ENCODE assay signal across 7 mouse cellular contexts in genomic region chr5:124553607-124554006, GRCm38 (mm10). TPM values are rescaled to one million over a fixed set of nuclear protein-coding genes. Genes with fewer than 3 reads are reported as not detected.
A peak's percentile ranks its signal among the peaks of the same experiment; 100 is the strongest.
DNase-seq lines count a peak whose midpoint lies in the region; ATAC-seq and TF ChIP-seq lines count a peak whose summit lies in the region.

No protein-coding gene starts in this region.

- no peak for DNase-seq in neural tube, embryonic 11.5 days (ENCODE audit: low spot score)
- no peak for DNase-seq in neural tube, embryonic 10.5 days (ENCODE audit: extremely low spot score, low spot score)
- DNase-seq in liver, embryonic 14.5 days (ENCODE audit: low read depth in 3 of 3, low spot score in 3 of 3), result no peak
- no peak for DNase-seq in urinary bladder, postnatal 36 days (ENCODE audit: low spot score in 2 of 2)
- DNase-seq in gastrocnemius, postnatal 25 days, result no peak
- no peak for DNase-seq in adrenal gland, postnatal 36 days

- H3K9ac ChIP-seq in neural tube, embryonic 11.5 days (ENCODE audit: low read length), result no peak overlapping the region
- H3K9ac ChIP-seq in forebrain, embryonic 13.5 days, result peak overlapping the region; percentile 78; the same call in 1 of the 2 replicates
- peak overlapping the region; percentile 69 for H3K9ac ChIP-seq in liver, embryonic 14.5 days (replicated peaks)

- H3K4me2 ChIP-seq in neural tube, embryonic 11.5 days (ENCODE audit: low read depth), result peak overlapping the region; percentile 75
- peak overlapping the region; percentile 76 for H3K4me2 ChIP-seq in forebrain, embryonic 13.5 days
- peak overlapping the region; percentile 75 for H3K4me2 ChIP-seq in liver, embryonic 14.5 days (ENCODE audit: low read depth)

- 84% methylated on average over 6 of the region's 6 CpGs for WGBS in neural tube, embryonic 11.5 days
- 71% methylated on average over 6 of the region's 6 CpGs for WGBS in forebrain, embryonic 13.5 days
- WGBS in liver, embryonic 14.5 days (ENCODE audit: insufficient replicate concordance), result 62% methylated on average over 6 of the region's 6 CpGs

- H3K4me1 ChIP-seq in neural tube, embryonic 11.5 days (ENCODE audit: control insufficient read depth, insufficient read depth, low read length), result peaks cover 3% of the 10 kb centered on the region; the same call in 1 of the 2 replicates
- peaks cover 16% of the 10 kb centered on the region for H3K4me1 ChIP-seq in forebrain, embryonic 13.5 days
- H3K4me1 ChIP-seq in liver, embryonic 14.5 days (replicated peaks; ENCODE audit: control insufficient read depth in 2 of 2, insufficient read depth in 2 of 2, low read length in 1 of 2), result peaks cover 7 to 10% of the 10 kb centered on the region in 2 experiments; a peak in 3 of 4 replicates

- no peak for ATAC-seq in neural tube, embryonic 11.5 days (ENCODE audit: insufficient read depth, low FRiP score, low TSS enrichment)
- no peak for ATAC-seq in forebrain, embryonic 13.5 days
- ATAC-seq in liver, embryonic 14.5 days (ENCODE audit: insufficient read depth), result no peak

- H3K9me3 ChIP-seq in neural tube, embryonic 11.5 days (ENCODE audit: control insufficient read depth, low read length), result no peaks in the 10 kb centered on the region
- no peaks in the 10 kb centered on the region for H3K9me3 ChIP-seq in forebrain, embryonic 13.5 days (replicated peaks)
- no peaks in the 10 kb centered on the region for H3K9me3 ChIP-seq in liver, embryonic 14.5 days (ENCODE audit: control insufficient read depth, low read length)

- no peak overlapping the region for H3K27ac ChIP-seq in neural tube, embryonic 11.5 days (ENCODE audit: low read depth, low read length)
- H3K27ac ChIP-seq in forebrain, embryonic 13.5 days, result no peak overlapping the region
- H3K27ac ChIP-seq in liver, embryonic 14.5 days, result no peak overlapping the region

- H3K27me3 ChIP-seq in neural tube, embryonic 11.5 days (ENCODE audit: control insufficient read depth, insufficient read depth, low read length), result no peaks in the 10 kb centered on the region
- H3K27me3 ChIP-seq in forebrain, embryonic 13.5 days, result no peaks in the 10 kb centered on the region
- H3K27me3 ChIP-seq in liver, embryonic 14.5 days (ENCODE audit: control insufficient read depth, insufficient read depth, low read length), result no peaks in the 10 kb centered on the region

- no peak for TF ChIP-seq EP300 in liver, embryonic 14.5 days (IDR thresholded peaks at IDR 0.05; ENCODE audit: low read depth)

- peak overlapping the region; percentile 85 for H3K4me3 ChIP-seq in neural tube, embryonic 11.5 days (ENCODE audit: low read depth, low read length)
- H3K4me3 ChIP-seq in forebrain, embryonic 13.5 days, result peak overlapping the region; percentile 90
- H3K4me3 ChIP-seq in liver, embryonic 14.5 days (ENCODE audit: insufficient read depth in 1 of 2, low read depth in 2 of 2, low read length in 2 of 2), result peak overlapping the region; percentile 72 to 91

- H3K36me3 ChIP-seq in neural tube, embryonic 11.5 days (ENCODE audit: control insufficient read depth, insufficient read depth, low read length), result peaks cover 14% of the 10 kb centered on the region
- peaks cover 45% of the 10 kb centered on the region for H3K36me3 ChIP-seq in forebrain, embryonic 13.5 days (ENCODE audit: poor library complexity, severe bottlenecking)
- H3K36me3 ChIP-seq in liver, embryonic 14.5 days (replicated peaks; ENCODE audit: control insufficient read depth, insufficient read depth, low read depth), result peaks cover 20% of the 10 kb centered on the region

- TF ChIP-seq CTCF in liver, embryonic 14.5 days (IDR thresholded peaks at IDR 0.05; ENCODE audit: low read depth), result no peak

RNA-seq across cellular contexts. Expression of gene Ddx55, which starts 0.9 kb away (rescaled TPM):
- 14.6 and 18.4 TPM in 2 replicates for polyA plus RNA-seq in neural tube, embryonic 11.5 days (2014; fragmentation: Nextera tagmentation; extraction: Ambion mirVana)
- 23.3 and 25.5 TPM in 2 replicates for polyA plus RNA-seq in forebrain, embryonic 13.5 days (2015; fragmentation: Nextera tagmentation; extraction: Ambion mirVana)
- 5.2 and 7.1 TPM in 2 replicates for polyA plus RNA-seq in liver, embryonic 14.5 days (2012; rRNA removed)
- 4.7 and 5.4 TPM in 2 replicates for polyA plus RNA-seq in liver, embryonic 14.5 days (2014; fragmentation: Nextera tagmentation; extraction: Ambion mirVana)
- total RNA-seq in gastrocnemius, postnatal 25 days (2021), result 1 to 10 TPM; 4.3 to 4.8 TPM
- total RNA-seq in adrenal gland, postnatal 36 days (2021), result 10 to 100 TPM; 11.8 to 13.2 TPM

RNA-seq across cellular contexts. Expression of gene Tmed2, which starts 13.1 kb away (rescaled TPM):
- polyA plus RNA-seq in neural tube, embryonic 11.5 days (2014; fragmentation: Nextera tagmentation; extraction: Ambion mirVana), result 480 and 486 TPM in 2 replicates
- 378 and 389 TPM in 2 replicates for polyA plus RNA-seq in forebrain, embryonic 13.5 days (2015; fragmentation: Nextera tagmentation; extraction: Ambion mirVana)
- 76.9 and 99.9 TPM in 2 replicates for polyA plus RNA-seq in liver, embryonic 14.5 days (2012; rRNA removed)
- polyA plus RNA-seq in liver, embryonic 14.5 days (2014; fragmentation: Nextera tagmentation; extraction: Ambion mirVana), result 321 and 328 TPM in 2 replicates
- 100 to 1,000 TPM; 145 to 151 TPM for total RNA-seq in gastrocnemius, postnatal 25 days (2021)
- total RNA-seq in adrenal gland, postnatal 36 days (2021), result 100 to 1,000 TPM; 226 to 241 TPM

RNA-seq across cellular contexts. Expression of gene Rilpl1, which starts 22.4 kb away (rescaled TPM):
- polyA plus RNA-seq in neural tube, embryonic 11.5 days (2014; fragmentation: Nextera tagmentation; extraction: Ambion mirVana), result 21.3 and 23.2 TPM in 2 replicates
- polyA plus RNA-seq in forebrain, embryonic 13.5 days (2015; fragmentation: Nextera tagmentation; extraction: Ambion mirVana), result 10.4 and 10.6 TPM in 2 replicates
- 0.71 and 0.98 TPM in 2 replicates for polyA plus RNA-seq in liver, embryonic 14.5 days (2012; rRNA removed)
- polyA plus RNA-seq in liver, embryonic 14.5 days (2014; fragmentation: Nextera tagmentation; extraction: Ambion mirVana), result 1.4 and 2.1 TPM in 2 replicates
- total RNA-seq in gastrocnemius, postnatal 25 days (2021), result 100 to 1,000 TPM; 121 to 144 TPM
- total RNA-seq in adrenal gland, postnatal 36 days (2021), result 10 to 100 TPM; 16.2 to 17.4 TPM

RNA-seq across cellular contexts. Expression of gene Eif2b1, which starts 25.3 kb away (rescaled TPM):
- polyA plus RNA-seq in neural tube, embryonic 11.5 days (2014; fragmentation: Nextera tagmentation; extraction: Ambion mirVana), result 81.0 and 94.5 TPM in 2 replicates
- 72.8 and 74.4 TPM in 2 replicates for polyA plus RNA-seq in forebrain, embryonic 13.5 days (2015; fragmentation: Nextera tagmentation; extraction: Ambion mirVana)
- 19.7 and 25.7 TPM in 2 replicates for polyA plus RNA-seq in liver, embryonic 14.5 days (2012; rRNA removed)
- polyA plus RNA-seq in liver, embryonic 14.5 days (2014; fragmentation: Nextera tagmentation; extraction: Ambion mirVana), result 50.5 and 52.2 TPM in 2 replicates
- 10 to 100 TPM; 35.2 to 39.1 TPM for total RNA-seq in gastrocnemius, postnatal 25 days (2021)
- 10 to 100 TPM; 43.6 to 55.3 TPM for total RNA-seq in adrenal gland, postnatal 36 days (2021)

RNA-seq across cellular contexts. Expression of gene Gtf2h3, which starts 25.3 kb away (rescaled TPM):
- 73.3 and 83.0 TPM in 2 replicates for polyA plus RNA-seq in neural tube, embryonic 11.5 days (2014; fragmentation: Nextera tagmentation; extraction: Ambion mirVana)
- polyA plus RNA-seq in forebrain, embryonic 13.5 days (2015; fragmentation: Nextera tagmentation; extraction: Ambion mirVana), result 64.7 and 66.9 TPM in 2 replicates
- 11.5 and 20.8 TPM in 2 replicates for polyA plus RNA-seq in liver, embryonic 14.5 days (2012; rRNA removed)
- 21.8 and 24.4 TPM in 2 replicates for polyA plus RNA-seq in liver, embryonic 14.5 days (2014; fragmentation: Nextera tagmentation; extraction: Ambion mirVana)
- total RNA-seq in gastrocnemius, postnatal 25 days (2021), result 10 to 100 TPM; 14.6 to 16.2 TPM
- total RNA-seq in adrenal gland, postnatal 36 days (2021), result 10 to 100 TPM; 40.4 to 44.2 TPM
